Mouse (Mus musculus) liver, embryonic 14.5 days (tissue): ENCODE data around the gene Ccnt1.

Experiments used
- CTCF ChIP-seq: IDR thresholded peaks from 2 replicates; pipeline ENCODE4 v1.5.1; 2016; ENCODE audit warnings: antibody characterized with exemption, low read depth, control low read depth
- EP300 ChIP-seq: IDR thresholded peaks from 2 replicates; pipeline ENCODE4 v1.6.1; 2016; ENCODE audit warnings: antibody characterized with exemption, low read depth

DNA sequence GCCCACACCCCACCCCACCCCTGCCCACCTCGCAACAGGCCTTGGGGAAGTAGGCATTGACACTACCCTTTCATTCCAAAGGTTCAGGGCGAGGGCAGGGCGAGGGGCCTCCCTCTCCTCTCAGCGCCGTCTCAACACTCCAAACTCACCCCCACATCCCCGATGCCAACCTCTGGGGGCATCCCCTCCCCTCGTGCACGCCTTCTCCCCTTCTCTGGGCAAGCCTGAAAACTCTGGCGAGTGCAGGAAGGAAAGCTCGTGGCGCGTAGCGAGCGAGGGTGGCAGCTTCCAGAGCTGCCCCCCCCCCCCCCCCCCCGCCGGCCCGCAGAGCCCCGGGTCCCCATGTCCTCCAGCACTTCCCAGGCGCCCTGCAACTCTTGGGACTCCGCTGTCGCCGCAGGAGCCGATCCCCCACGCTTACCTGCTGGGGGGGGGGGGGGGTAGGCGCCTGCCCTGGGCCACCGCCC, 38.1 kb upstream of the Ccnt1 start:
- TF ChIP-seq EP300, result no peak
- no peak; the same call in 1 of the 2 replicates for TF ChIP-seq CTCF
